Mouse (Mus musculus) brain, embryonic 14.5 days (tissue): ENCODE data around the gene Mbd4.

Source experiments
- CTCF ChIP-seq: fragments of 200-500 bp; IDR thresholded peaks from 2 replicates; pipeline ENCODE4 v1.5.1; 2012; ENCODE audit warnings: inconsistent platforms, mild to moderate bottlenecking, moderate library complexity, borderline replicate concordance; ENCODE audit not compliant: insufficient read depth, insufficient read length; ENCODE audit errors: extremely low read depth
- POLR2A ChIP-seq: fragments of 200-500 bp; IDR thresholded peaks from 2 replicates; pipeline ENCODE4 v1.6.1; 2012; ENCODE audit warnings: mild to moderate bottlenecking, inconsistent platforms, borderline replicate concordance; ENCODE audit not compliant: poor library complexity, insufficient read depth, insufficient read length, severe bottlenecking; ENCODE audit errors: extremely low read depth

DNA sequence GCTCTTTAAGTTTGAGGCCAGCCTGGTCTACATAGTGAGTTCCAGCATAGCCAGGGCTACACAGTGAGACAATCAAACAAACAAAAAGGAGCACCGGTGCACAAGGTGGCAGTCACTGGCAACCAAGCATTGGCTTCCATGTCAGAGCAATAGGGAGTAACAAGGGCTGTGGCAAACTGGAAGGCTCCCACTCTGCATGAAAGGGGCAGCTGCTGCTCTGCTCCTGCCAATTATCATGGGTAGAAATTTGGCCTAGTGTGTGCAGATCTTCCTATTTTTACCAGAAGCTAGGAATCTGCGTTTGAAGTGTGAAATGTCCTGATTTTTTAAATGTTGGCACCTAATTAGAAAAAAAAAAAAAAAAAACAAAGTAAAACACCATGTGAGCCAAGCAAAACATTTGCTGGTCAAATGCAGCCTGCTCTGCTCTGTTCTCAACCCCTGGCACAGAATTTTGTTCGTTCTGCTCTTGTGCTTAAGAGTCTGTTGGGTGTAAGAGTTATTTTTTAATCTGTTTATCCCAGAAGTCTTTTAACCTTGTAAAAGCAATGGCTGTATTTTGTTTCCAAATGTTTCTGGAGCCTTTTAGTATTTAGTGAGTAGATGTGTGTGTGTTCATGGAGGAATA lies 2.7 kb upstream of the Mbd4 start:
- TF ChIP-seq CTCF = no peak
- no peak for TF ChIP-seq POLR2A
